Mouse (Mus musculus) kidney, adult 2 months (tissue): Measurements from ENCODE around the gene Grn. TPM values are rescaled to one million over a fixed set of nuclear protein-coding genes. Genes with fewer than 3 reads are reported as not detected.
A peak's percentile ranks its signal among the peaks of the same experiment; 100 is the strongest.
"Not testable (repeated sequence)": the region's sequence is repeated elsewhere in the genome, so short reads cannot be mapped to it uniquely, and the experiment has no call there.

Experiments
- DNase-seq: peaks from one replicate; pipeline ENCODE4 v3.0.0; 2021
- H3K27ac ChIP-seq: fragments of 200-500 bp; 2 replicates; pipeline ENCODE4 v1.5.1; 2012; ENCODE audit warnings: low read depth, low read length, control low read depth, inconsistent platforms; ENCODE audit not compliant: insufficient read depth
- H3K27me3 ChIP-seq: fragments of 200-500 bp; replicated peaks from 2 replicates; pipeline ENCODE4 v1.6.1; 2012; ENCODE audit warnings: mild to moderate bottlenecking, moderate library complexity, low read length, inconsistent platforms; ENCODE audit not compliant: control insufficient read depth, insufficient read depth
- H3K36me3 ChIP-seq: fragments of 200-500 bp; 2 replicates; pipeline ENCODE4 v1.6.1; 2012; ENCODE audit warnings: mild to moderate bottlenecking, moderate library complexity, low read length, inconsistent platforms; ENCODE audit not compliant: control insufficient read depth, insufficient read depth
- H3K4me1 ChIP-seq: fragments of 200-500 bp; 2 replicates; pipeline ENCODE4 v1.6.1; 2011; ENCODE audit warnings: low read length; ENCODE audit not compliant: control insufficient read depth, insufficient read depth
- H3K4me3 ChIP-seq: fragments of 200-500 bp; 2 replicates; pipeline ENCODE4 v1.5.1; 2011; ENCODE audit warnings: mild to moderate bottlenecking, low read depth, low read length, control low read depth; ENCODE audit not compliant: insufficient read depth
- CTCF ChIP-seq: fragments of 200-500 bp; conservative IDR thresholded peaks from 2 replicates; pipeline ENCODE4 v1.5.1; 2011; ENCODE audit warnings: low read depth, mild to moderate bottlenecking, control low read depth, low read length, moderate library complexity, mixed read lengths; ENCODE audit not compliant: insufficient read depth, insufficient read length
- POLR2A ChIP-seq: fragments of 200-500 bp; IDR thresholded peaks from one replicate; pipeline ENCODE4 v1.6.1; 2011; ENCODE audit warnings: low read depth, low read length, control low read depth
- WGBS: fragments of 180-500 bp; shearing (Covaris S2); methylation state at CpG from one replicate; pipeline ENCODE4 v1.1.7; 2018; 5-methylcytosine and 5-hydroxymethylcytosine counted together
- polyA plus RNA-seq: library from polyadenylated mRNA; depleted of rRNA; stranded (reverse); fragments of >200 nt; gene quantifications from 2 replicates; pipeline ENCODE4 v1.2.3, GENCODE M21; 2012

Gene Grn
- polyA plus RNA-seq, 1 experiment: 195 TPM

DNA sequence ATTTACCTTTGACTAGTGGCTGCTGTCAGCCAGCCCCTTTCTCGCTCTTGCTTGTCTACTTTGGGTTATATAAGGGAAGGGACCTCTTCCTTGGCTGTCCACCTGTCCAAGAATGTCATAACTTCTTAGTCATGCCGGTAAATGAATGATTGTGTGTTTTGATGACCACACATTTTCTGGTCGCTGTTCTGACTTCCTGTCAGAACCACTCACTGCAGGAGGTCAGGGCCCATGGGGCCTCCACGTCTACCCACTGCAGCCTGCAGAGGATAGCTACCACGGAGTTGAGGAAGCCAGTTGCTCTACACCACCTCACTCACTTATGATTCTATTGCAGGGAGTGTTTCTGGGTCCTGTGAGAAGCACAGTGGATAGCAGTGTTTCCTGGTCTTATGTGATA is 44.0 kb upstream of the Grn start:
- 41% methylated on average over 5 of the region's 5 CpGs for WGBS
- no peak overlapping the region for H3K27ac ChIP-seq
- H3K36me3 ChIP-seq: no peaks in the 10 kb centered on the region
- no peak for DNase-seq
- H3K27me3 ChIP-seq: no peaks in the 10 kb centered on the region
- TF ChIP-seq POLR2A: no peak
- TF ChIP-seq CTCF: no peak
- H3K4me3 ChIP-seq: no peak overlapping the region
- H3K4me1 ChIP-seq: no peaks in the 10 kb centered on the region

DNA sequence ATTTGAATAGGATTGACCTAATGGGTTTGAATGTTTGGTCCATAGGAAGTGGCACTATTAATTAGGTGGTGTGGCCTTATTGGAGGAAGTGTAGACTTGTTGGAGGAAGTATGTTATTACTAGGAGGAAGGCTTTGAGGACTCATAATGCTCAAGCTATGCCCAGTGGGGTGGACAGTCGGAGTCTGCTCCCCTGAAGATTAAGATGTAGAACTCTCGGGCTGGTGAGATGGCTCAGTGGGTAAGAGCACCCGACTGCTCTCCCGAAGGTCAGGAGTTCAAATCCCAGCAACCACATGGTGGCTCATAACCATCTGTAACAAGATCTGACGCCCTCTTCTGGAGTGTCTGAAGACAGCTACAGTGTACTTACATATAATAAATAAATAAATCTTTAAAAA is 40.7 kb upstream of the Grn start:
- not testable (repeated sequence) for DNase-seq, H3K4me1 ChIP-seq, H3K27me3 ChIP-seq, H3K27ac ChIP-seq, H3K36me3 ChIP-seq, H3K4me3 ChIP-seq
- WGBS: 79% methylated on average over 4 of the region's 5 CpGs

DNA sequence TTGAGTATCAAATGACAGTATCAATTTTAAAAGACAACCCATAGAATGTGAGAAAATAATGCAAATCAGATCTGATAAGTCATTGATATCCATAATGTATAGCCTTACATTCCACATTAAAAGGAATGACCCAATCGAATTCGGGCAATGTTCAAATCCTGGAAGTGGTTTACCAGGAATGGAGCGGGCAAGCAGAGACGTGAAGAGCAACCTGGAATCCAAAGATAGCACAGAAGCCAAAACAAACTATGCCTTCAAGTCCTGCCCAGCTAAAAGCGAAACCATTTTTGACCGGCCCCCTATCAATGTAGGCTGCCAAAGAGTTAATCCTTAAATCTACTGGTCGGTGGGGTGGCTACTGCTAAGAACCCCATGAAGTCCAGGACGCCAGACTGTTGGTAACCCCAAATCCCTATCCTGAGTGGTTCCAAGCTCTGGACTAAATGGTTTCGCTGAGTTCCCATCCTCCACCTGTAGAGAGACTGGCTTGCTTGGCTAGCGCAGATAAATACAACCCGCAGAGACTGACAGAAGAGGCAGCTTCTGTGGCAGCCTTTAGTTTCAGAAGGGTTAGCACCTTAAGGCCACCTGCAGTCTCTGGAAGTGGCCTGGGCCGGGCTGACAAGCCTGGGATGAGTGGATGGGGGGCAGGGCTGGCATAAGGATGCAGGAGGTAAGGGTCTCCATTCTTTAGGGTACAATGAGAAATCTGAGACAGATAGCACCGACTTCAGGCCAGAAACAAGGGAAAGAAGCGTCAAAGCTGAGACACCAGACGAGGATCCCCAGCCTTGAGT is 37.5 kb upstream of the Grn start:
- H3K27ac ChIP-seq: no peak overlapping the region

DNA sequence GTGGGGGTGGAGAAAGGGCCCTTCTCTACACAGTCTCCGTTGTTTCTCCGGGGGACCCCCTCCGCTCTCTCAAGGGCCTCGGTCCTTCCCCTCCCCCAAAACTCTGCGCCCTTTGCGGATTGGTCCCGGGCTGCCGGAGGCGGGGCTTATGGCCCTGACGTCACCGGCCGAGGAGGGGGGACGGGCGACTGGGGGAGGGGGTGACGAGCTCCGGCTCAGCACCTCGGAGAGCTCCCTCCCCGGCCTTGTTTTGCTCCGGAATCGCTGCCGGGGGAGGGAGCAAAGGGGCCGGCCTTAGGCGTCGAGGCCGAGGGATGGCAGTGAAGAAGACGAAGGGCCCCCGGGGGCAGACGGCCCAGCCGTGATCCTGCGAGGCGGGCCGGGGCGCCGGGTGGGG is 36.9 kb upstream of the Grn start, which contains the start of gene Rundc3a:
TSS of gene Rundc3a (plus strand) at position 166 of the 397 bp plus-strand sequence.
- peak; percentile 69 for DNase-seq
- Histone ChIP-seq H3K27ac (no peak within 1 kb of the TSS), H3K27me3 (no peaks in the 10 kb centered on the region), H3K4me3 (peak within 1 kb of the TSS; percentile 17; the same call in 1 of the 2 replicates), H3K36me3 (no peaks in the 10 kb centered on the region), H3K4me1 (no peaks in the 10 kb centered on the region)
- under 1% methylated on average over 34 of the region's 34 CpGs for WGBS
- TF ChIP-seq CTCF: no peak
- no peak for TF ChIP-seq POLR2A

More for the DNA sequence above, 37.5 kb upstream of the Grn start:
- WGBS: 29% methylated on average over 15 of the region's 15 CpGs
- no peaks in the 10 kb centered on the region for H3K36me3 ChIP-seq
- no peaks in the 10 kb centered on the region for H3K27me3 ChIP-seq
- no peak overlapping the region for H3K4me3 ChIP-seq
- no peaks in the 10 kb centered on the region for H3K4me1 ChIP-seq
- TF ChIP-seq CTCF (no peak), POLR2A (no peak)
- no peak for DNase-seq

DNA sequence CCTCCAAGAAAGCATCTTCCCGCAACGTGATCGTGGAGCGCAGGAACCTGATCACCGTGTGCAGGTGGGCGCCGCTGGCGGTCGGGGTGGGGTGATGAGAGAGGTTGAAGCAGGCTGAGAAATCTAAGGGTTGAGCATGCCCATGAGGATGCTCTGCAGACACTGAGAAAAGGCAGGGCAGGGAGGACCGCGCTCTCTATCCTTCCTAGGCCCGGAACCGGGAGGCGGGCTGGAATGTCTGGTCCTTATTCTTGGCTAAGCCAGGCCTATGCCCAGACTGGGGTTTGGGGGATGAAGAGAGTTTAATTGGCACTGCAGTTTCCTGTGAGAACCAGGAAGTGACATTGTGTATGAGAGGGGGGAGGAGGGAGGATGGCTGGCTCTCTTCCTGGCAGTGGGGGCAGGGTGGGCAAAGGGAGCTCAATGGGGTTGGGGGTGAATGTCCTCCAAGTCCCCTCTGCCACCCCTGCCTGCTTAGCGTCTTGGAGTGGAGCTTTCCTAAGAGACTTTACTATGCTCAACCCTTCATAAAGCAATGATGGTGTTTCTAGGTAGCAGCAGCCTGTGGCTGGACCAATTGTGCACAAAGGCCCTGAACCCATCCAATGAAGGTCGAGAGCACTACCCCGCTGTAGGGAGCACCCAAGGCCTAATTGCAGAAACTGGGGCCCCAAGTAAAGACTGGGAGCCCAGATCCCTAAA is 36.2 kb upstream of the Grn start:
- DNase-seq: no peak
- H3K27ac ChIP-seq: no peak overlapping the region
- no peak for TF ChIP-seq CTCF
- TF ChIP-seq POLR2A: no peak
- peak overlapping the region; percentile 17; the same call in 1 of the 2 replicates for H3K4me3 ChIP-seq
- WGBS: 8% methylated on average over 17 of the region's 17 CpGs
- no peaks in the 10 kb centered on the region for H3K27me3 ChIP-seq
- H3K36me3 ChIP-seq: no peaks in the 10 kb centered on the region
- H3K4me1 ChIP-seq: no peaks in the 10 kb centered on the region

DNA sequence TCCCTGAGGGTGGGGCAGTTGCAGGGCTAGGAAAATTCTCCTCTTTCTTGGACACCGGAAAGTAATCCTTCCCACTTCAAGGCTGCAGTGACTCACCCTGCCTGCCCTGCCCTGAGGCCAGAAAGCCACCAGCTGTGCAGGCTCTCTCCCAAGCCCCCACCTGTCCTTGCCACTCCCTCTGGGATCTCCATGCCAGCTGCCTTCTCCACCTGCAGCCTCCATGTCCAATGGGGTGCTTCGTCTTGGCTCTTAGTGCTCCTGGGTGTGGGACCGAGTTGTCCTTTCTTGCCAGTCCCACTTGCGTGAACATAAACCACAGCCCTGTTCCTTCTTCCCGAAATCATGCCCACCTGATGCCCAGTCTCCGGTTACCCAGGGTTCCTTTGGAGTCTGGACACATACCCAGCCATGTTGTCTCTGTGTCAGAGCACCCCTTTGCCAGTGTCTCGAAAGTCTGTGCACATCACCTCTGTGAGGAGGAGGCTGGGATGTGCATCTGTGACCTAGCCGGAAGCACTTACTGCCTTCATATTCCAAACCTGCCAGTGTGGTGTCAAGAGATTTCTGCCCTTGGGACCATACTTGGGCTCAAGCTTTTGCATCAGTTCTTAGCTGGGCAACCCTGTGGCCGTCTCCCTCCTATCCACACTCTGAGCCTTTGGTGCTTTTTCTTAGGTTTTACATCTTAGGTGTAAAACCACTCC is 35.5 kb upstream of the Grn start:
- no peak overlapping the region for H3K4me3 ChIP-seq
- H3K27ac ChIP-seq: no peak overlapping the region
- H3K36me3 ChIP-seq: no peaks in the 10 kb centered on the region
- WGBS: 81% methylated on average over 9 of the region's 9 CpGs
- TF ChIP-seq POLR2A: no peak
- no peak for TF ChIP-seq CTCF
- H3K4me1 ChIP-seq: no peaks in the 10 kb centered on the region
- DNase-seq: no peak
- no peaks in the 10 kb centered on the region for H3K27me3 ChIP-seq

DNA sequence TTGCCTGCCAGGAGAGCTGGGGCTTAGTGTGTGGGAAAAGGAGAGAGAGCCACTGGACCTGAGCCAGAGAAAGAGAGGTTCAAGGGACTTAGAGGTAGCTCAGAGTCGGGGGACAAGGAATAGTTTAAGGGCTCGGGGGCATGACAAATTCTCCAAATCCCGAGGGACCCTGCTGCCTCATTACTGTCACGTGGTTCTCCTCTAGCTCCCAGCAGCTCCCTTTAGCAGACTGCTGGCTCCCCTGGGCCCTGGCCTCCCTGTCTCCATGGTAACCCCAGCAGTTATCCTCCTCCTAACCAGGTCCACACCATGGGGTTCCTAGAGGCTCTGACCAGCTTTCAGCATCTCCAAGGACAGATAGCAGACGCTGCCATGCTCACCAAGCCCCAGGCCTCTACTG is 34.9 kb upstream of the Grn start:
- DNase-seq: no peak
- Histone ChIP-seq H3K4me1 (no peaks in the 10 kb centered on the region), H3K4me3 (no peak overlapping the region), H3K36me3 (no peaks in the 10 kb centered on the region), H3K27ac (no peak overlapping the region), H3K27me3 (no peaks in the 10 kb centered on the region)
- 22% methylated on average over 5 of the region's 5 CpGs for WGBS
- no peak for TF ChIP-seq POLR2A
- no peak for TF ChIP-seq CTCF
